Mouse (Mus musculus) cerebellum, adult 2 months (tissue): ENCODE measurements around the gene Pdzd2.

ENCODE experiments used
- CTCF ChIP-seq: fragments of 200-500 bp; IDR thresholded peaks from 2 replicates; pipeline ENCODE4 v1.5.1; 2011; ENCODE audit warnings: low read depth, mild to moderate bottlenecking, control low read depth, low read length, moderate library complexity, borderline replicate concordance; ENCODE audit not compliant: insufficient read depth
- POLR2A ChIP-seq: fragments of 200-500 bp; IDR thresholded peaks from 2 replicates; pipeline ENCODE4 v1.6.1; 2011; ENCODE audit warnings: low read length, control low read depth, borderline replicate concordance; ENCODE audit not compliant: insufficient read depth

- TF ChIP-seq CTCF (no peak), POLR2A (no peak)
These were observed 57.8 kb downstream of the Pdzd2 start for GRCm38 (mm10) chr15:12681891-12682290.
